Mouse (Mus musculus): ENCODE measurements around the gene Psors1c2.

GRCm38 (mm10) chr17:35514756-35515155, 18.2 kb upstream of the Psors1c2 start:
- TF ChIP-seq POLR2A (IDR thresholded peaks at IDR 0.05; ENCODE audit: borderline replicate concordance, control insufficient read depth, low read depth, low read length), result no peak
- no peak for TF ChIP-seq CTCF (IDR thresholded peaks at IDR 0.05; ENCODE audit: control insufficient read depth, insufficient read depth, low read length)
